Mouse (Mus musculus) E14TG2a.4 (cell line): ENCODE results near the gene Ikzf5.
"Not testable (repeated sequence)": the region's sequence is repeated elsewhere in the genome, so short reads cannot be mapped to it uniquely, and the experiment has no call there.

Experiments used
- H3K27me3 ChIP-seq: 2 replicates; pipeline ENCODE4 v1.6.1; 2014; ENCODE audit warnings: low read length, control low read depth; ENCODE audit not compliant: insufficient read depth
- H3K36me3 ChIP-seq: 2 replicates; pipeline ENCODE4 v1.6.1; 2014; ENCODE audit warnings: low read length, control low read depth; ENCODE audit not compliant: insufficient read depth
- H3K4me1 ChIP-seq: replicated peaks from 2 replicates; pipeline ENCODE4 v1.6.1; 2014; ENCODE audit warnings: low read depth, low read length, control low read depth
- H3K4me3 ChIP-seq: replicated peaks from 2 replicates; pipeline ENCODE4 v1.5.1; 2014; ENCODE audit warnings: mild to moderate bottlenecking, low read length
- H3K9me3 ChIP-seq: 2 replicates; pipeline ENCODE4 v1.6.1; 2014; ENCODE audit warnings: low read length, control low read depth
- CTCF ChIP-seq: conservative IDR thresholded peaks from 2 replicates; pipeline ENCODE4 v1.5.1; 2014; ENCODE audit warnings: low read length
- NANOG ChIP-seq: IDR thresholded peaks from 2 replicates; pipeline ENCODE4 v1.6.1; 2014; ENCODE audit warnings: borderline replicate concordance, low read length, mixed read lengths
- POU5F1 ChIP-seq: IDR thresholded peaks from 2 replicates; pipeline ENCODE4 v1.6.1; 2014; ENCODE audit warnings: low read length, borderline replicate concordance

Ikzf5 gene

GRCm38 (mm10) chr7:131410416-131411058, at the start of gene Ikzf5, which contains the start of gene Acadsb:
Gene Ikzf5, minus strand, starts transcription at chr7:131410521.
Gene Acadsb, plus strand, starts transcription at chr7:131410601.
- Histone ChIP-seq H3K9me3 (no peaks in the 10 kb centered on the region), H3K4me3 (peak within 1 kb of the TSS; percentile 97), H3K36me3 (peaks cover 4% of the 10 kb centered on the region; the same call in 1 of the 2 replicates), H3K27me3 (no peaks in the 10 kb centered on the region), H3K4me1 (peaks cover 20% of the 10 kb centered on the region)
- no peak for TF ChIP-seq NANOG
- no peak for TF ChIP-seq CTCF
- no peak for TF ChIP-seq POU5F1

- Histone ChIP-seq H3K36me3 (no peaks in the 10 kb centered on the region), H3K27me3 (no peaks in the 10 kb centered on the region), H3K4me1 (no peaks in the 10 kb centered on the region), H3K9me3 (no peaks in the 10 kb centered on the region), H3K4me3 (no peak overlapping the region)
- no peak for TF ChIP-seq POU5F1
- no peak for TF ChIP-seq NANOG
- TF ChIP-seq CTCF = no peak
Observed at GRCm38 (mm10) chr7:131456714-131457113, 46.4 kb upstream of the Ikzf5 start.

- H3K4me3 ChIP-seq = no peak overlapping the region
- TF ChIP-seq POU5F1 (no peak), NANOG (no peak), CTCF (no peak)
Observed at GRCm38 (mm10) chr7:131437051-131437450, 26.7 kb upstream of the Ikzf5 start.

GRCm38 (mm10) chr7:131434276-131434675, 24.0 kb upstream of the Ikzf5 start:
- Histone ChIP-seq H3K4me3 (no peak overlapping the region), H3K4me1 (peaks cover 12% of the 10 kb centered on the region), H3K36me3 (no peaks in the 10 kb centered on the region), H3K9me3 (no peaks in the 10 kb centered on the region), H3K27me3 (no peaks in the 10 kb centered on the region)
- TF ChIP-seq CTCF = no peak
- TF ChIP-seq POU5F1 = no peak
- no peak for TF ChIP-seq NANOG

More at GRCm38 (mm10) chr7:131437051-131437450, 26.7 kb upstream of the Ikzf5 start:
- Histone ChIP-seq H3K36me3 (no peaks in the 10 kb centered on the region), H3K4me1 (peaks cover 12% of the 10 kb centered on the region), H3K27me3 (no peaks in the 10 kb centered on the region), H3K9me3 (no peaks in the 10 kb centered on the region)

GRCm38 (mm10) chr7:131432244-131432643, 21.9 kb upstream of the Ikzf5 start:
- 0 out of 2 replicates have a peak, but pooled peaks cover 2% of the 10 kb centered on the region for H3K36me3 ChIP-seq
- no peaks in the 10 kb centered on the region for H3K27me3 ChIP-seq
- TF ChIP-seq CTCF (peak; percentile 35), NANOG (no peak)
- no peaks in the 10 kb centered on the region for H3K9me3 ChIP-seq
- H3K4me1 ChIP-seq = peaks cover 8% of the 10 kb centered on the region
- no peak overlapping the region for H3K4me3 ChIP-seq

- Histone ChIP-seq H3K4me1 (no peaks in the 10 kb centered on the region), H3K4me3 (no peak overlapping the region), H3K36me3 (0 out of 2 replicates have a peak, but pooled peaks cover 6% of the 10 kb centered on the region), H3K27me3 (no peaks in the 10 kb centered on the region), H3K9me3 (peaks cover 4% of the 10 kb centered on the region; the same call in 1 of the 2 replicates)
- no peak for TF ChIP-seq POU5F1
- no peak for TF ChIP-seq NANOG
- no peak for TF ChIP-seq CTCF
Observed at GRCm38 (mm10) chr7:131427331-131427730, 17.0 kb upstream of the Ikzf5 start.

- Histone ChIP-seq H3K36me3 (0 out of 2 replicates have a peak, but pooled peaks cover 6% of the 10 kb centered on the region), H3K4me3 (no peak overlapping the region), H3K4me1 (no peaks in the 10 kb centered on the region), H3K9me3 (peaks cover 4% of the 10 kb centered on the region; the same call in 1 of the 2 replicates), H3K27me3 (no peaks in the 10 kb centered on the region)
- TF ChIP-seq POU5F1 (no peak), CTCF (no peak)
Observed at GRCm38 (mm10) chr7:131424912-131425311, 14.6 kb upstream of the Ikzf5 start.

GRCm38 (mm10) chr7:131417605-131418004, 7.3 kb upstream of the Ikzf5 start:
- H3K4me1 ChIP-seq = no peaks in the 10 kb centered on the region
- H3K9me3 ChIP-seq = no peaks in the 10 kb centered on the region
- H3K27me3 ChIP-seq = no peaks in the 10 kb centered on the region
- H3K4me3 ChIP-seq = no peak overlapping the region
- no peak for TF ChIP-seq POU5F1
- TF ChIP-seq CTCF = no peak
- no peak for TF ChIP-seq NANOG
- no peaks in the 10 kb centered on the region for H3K36me3 ChIP-seq

GRCm38 (mm10) chr7:131416742-131417141, 6.4 kb upstream of the Ikzf5 start:
- H3K9me3 ChIP-seq, H3K36me3 ChIP-seq, H3K4me1 ChIP-seq, H3K27me3 ChIP-seq, H3K4me3 ChIP-seq: not testable (repeated sequence)
